Mouse (Mus musculus): ENCODE measurements around the gene Stx1a. TPM values are rescaled to one million over a fixed set of nuclear protein-coding genes. Genes with fewer than 3 reads are reported as not detected.

Stx1a gene
- polyA plus RNA-seq, 1 experiment from 2014 or later = 19.7 TPM

Other genes starting within 250 kb of the Stx1a start
- gene Tmem270, start 116.7 kb upstream of the Stx1a start, polyA plus RNA-seq (2015; fragmentation: Nextera tagmentation; extraction: Ambion mirVana) = not detected in 2 replicates
- 0.16 TPM in 1 of 2 replicates, not detected in the other for gene Cldn13, start 108.0 kb upstream of the Stx1a start, polyA plus RNA-seq (2015; fragmentation: Nextera tagmentation; extraction: Ambion mirVana)
- 20.1 and 20.4 TPM in 2 replicates for gene Mettl27, start 91.1 kb upstream of the Stx1a start, polyA plus RNA-seq (2015; fragmentation: Nextera tagmentation; extraction: Ambion mirVana)
- gene Cldn4, start 76.5 kb upstream of the Stx1a start, polyA plus RNA-seq (2015; fragmentation: Nextera tagmentation; extraction: Ambion mirVana) = 40.7 and 52.1 TPM in 2 replicates
- gene Cldn3, start 37.3 kb upstream of the Stx1a start, polyA plus RNA-seq (2015; fragmentation: Nextera tagmentation; extraction: Ambion mirVana) = 39.7 and 50.9 TPM in 2 replicates
- gene Abhd11, start 14.3 kb upstream of the Stx1a start, polyA plus RNA-seq (2015; fragmentation: Nextera tagmentation; extraction: Ambion mirVana) = 66.0 and 68.9 TPM in 2 replicates
- 32.9 and 36.3 TPM in 2 replicates for gene Dnajc30, start 40.7 kb downstream of the Stx1a start, polyA plus RNA-seq (2015; fragmentation: Nextera tagmentation; extraction: Ambion mirVana)
- gene Bud23, start 41.5 kb downstream of the Stx1a start, polyA plus RNA-seq (2015; fragmentation: Nextera tagmentation; extraction: Ambion mirVana) = 102 and 115 TPM in 2 replicates
- gene Vps37d, start 54.8 kb downstream of the Stx1a start, polyA plus RNA-seq (2015; fragmentation: Nextera tagmentation; extraction: Ambion mirVana) = 12.6 and 12.9 TPM in 2 replicates
- gene Mlxipl, start 66.4 kb downstream of the Stx1a start, polyA plus RNA-seq (2015; fragmentation: Nextera tagmentation; extraction: Ambion mirVana) = 0.80 and 1.4 TPM in 2 replicates
- 25.9 and 28.3 TPM in 2 replicates for gene Tbl2, start 126.2 kb downstream of the Stx1a start, polyA plus RNA-seq (2015; fragmentation: Nextera tagmentation; extraction: Ambion mirVana)
- 48.9 and 51.2 TPM in 2 replicates for gene Bcl7b, start 144.8 kb downstream of the Stx1a start, polyA plus RNA-seq (2015; fragmentation: Nextera tagmentation; extraction: Ambion mirVana)
- gene Baz1b, start 163.8 kb downstream of the Stx1a start, polyA plus RNA-seq (2015; fragmentation: Nextera tagmentation; extraction: Ambion mirVana) = 36.2 and 42.4 TPM in 2 replicates
- gene Fzd9, start 227.7 kb downstream of the Stx1a start, polyA plus RNA-seq (2015; fragmentation: Nextera tagmentation; extraction: Ambion mirVana) = 16.0 and 16.2 TPM in 2 replicates

All from embryonic facial prominence, embryonic 15.5 days (tissue).